Mouse (Mus musculus) cerebral cortex, adult 2 months (tissue): Measurements from ENCODE around the gene Bok.

Source experiments
- WGBS: fragments of 180-500 bp; shearing (Covaris S2); methylation state at CpG from one replicate; pipeline ENCODE4 v1.1.7; 2018; 5-methylcytosine and 5-hydroxymethylcytosine counted together

Bok gene

DNA sequence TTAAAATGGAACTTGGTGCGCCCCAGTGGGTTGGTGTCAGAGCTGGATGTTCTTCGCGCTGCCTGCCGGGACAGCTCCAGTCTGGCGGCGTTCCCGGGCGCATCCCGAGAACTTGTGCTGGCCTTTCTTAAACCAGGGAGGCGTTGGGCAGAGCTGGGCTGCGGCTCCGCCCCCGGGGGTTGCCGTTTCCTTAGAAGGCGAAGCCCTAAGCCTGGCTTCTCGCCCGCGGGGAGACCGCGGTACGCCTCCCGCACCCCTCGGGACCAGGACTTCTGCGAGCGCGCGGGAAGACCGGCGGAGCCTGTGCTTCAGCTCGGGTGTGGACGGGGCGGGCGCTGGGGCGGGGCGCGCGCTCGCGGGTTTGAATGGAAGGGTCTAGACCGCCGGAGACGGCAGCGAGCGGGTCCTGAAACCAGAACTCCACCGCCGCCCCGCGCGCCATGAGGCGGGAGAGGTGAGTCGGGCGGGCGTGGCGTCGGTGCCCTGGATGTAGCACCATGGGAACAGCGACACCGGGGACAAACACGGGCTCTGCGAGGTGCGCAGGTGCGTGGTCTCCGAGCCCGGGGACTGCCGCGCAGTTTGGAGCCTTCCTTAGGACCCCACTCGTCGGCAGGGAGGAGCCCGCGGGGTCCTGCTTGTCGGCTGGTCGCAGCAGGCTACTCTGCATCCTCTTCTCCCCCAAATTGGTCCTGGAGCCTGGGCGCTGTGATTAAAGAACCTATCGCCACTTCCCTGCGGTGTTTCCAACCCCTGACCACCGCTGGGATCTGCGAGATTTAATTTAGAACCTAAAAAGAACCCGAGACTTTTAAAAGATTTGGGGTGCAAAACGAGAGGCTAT is at the start of gene Bok:
Gene Bok, plus strand, starts transcription at position 260 of the 844 bp plus-strand sequence.
- WGBS, result under 1% methylated on average over 78 of the region's 78 CpGs

DNA sequence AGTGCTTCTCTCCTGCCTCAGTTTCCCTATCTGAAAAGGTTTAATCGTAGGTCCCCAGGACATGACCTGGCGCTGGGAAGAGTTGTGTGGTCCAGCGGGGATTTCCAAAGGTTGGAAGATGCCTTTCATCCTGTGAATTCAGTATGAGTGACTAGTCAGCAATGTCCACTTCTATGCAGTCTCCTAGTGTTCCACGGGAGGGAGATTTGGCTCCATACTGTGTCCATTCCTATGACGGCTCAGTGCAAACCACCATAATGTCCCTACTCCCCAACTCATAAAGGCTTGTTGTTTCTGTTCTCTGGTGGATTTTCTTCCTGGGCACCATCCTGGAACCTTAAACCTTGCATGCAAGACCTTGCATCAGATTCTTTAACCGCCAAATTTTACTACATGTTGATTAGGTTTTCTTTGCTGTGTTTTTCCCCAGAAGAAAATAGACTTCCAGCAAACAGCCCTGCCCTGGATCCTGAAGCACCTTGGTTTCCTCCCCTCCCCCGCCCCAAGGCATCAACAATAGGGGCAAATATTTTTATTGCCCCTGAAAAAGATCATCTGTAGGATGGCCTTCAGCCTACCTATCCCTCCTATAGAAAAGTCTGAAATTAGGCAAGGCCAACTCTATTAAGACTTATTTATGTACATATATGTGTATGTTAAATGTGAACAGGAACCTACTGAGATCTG is 49.1 kb upstream of the Bok start:
- 26% methylated on average over 7 of the region's 7 CpGs for WGBS

DNA sequence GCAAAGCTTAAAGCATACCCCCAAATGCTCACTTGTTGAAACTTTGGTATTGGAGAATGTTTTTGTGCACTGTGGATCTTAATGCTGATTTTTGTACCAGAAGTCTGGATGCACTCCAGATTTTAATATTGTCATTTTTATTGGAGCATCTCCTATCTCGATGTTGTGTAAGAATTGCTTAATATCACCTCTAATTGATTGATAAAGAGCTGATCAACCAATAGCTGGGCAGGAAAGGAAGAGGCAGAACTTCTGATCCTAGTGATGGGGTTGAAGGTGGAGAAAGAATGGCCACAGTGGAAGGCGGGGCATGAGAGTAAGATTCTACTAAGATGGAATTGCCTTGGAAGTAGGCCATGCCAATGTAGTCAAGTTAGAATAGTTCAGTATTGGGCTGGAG is 43.5 kb upstream of the Bok start:
- 90% methylated on average over 2 of the region's 2 CpGs for WGBS

DNA sequence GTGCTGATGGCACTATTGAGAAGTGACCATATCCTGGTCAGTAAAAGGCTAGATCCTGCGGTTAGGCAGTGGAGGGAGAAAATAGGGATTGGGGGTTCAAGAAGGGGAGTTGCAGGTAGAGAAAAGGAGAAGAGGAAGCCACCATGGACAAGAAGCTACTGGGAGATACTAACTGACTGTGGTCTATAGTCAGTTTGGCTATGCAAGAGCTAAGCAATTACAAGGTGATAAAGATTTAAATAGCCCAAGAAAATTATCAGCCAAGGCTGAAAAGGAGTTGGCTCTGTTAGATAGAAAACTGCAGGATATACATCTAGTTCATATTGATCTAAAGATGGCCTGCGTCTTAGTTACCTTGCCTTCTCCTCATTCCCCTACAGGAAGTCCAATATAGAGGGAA is 42.8 kb upstream of the Bok start:
- 97% methylated on average over 2 of the region's 2 CpGs for WGBS

DNA sequence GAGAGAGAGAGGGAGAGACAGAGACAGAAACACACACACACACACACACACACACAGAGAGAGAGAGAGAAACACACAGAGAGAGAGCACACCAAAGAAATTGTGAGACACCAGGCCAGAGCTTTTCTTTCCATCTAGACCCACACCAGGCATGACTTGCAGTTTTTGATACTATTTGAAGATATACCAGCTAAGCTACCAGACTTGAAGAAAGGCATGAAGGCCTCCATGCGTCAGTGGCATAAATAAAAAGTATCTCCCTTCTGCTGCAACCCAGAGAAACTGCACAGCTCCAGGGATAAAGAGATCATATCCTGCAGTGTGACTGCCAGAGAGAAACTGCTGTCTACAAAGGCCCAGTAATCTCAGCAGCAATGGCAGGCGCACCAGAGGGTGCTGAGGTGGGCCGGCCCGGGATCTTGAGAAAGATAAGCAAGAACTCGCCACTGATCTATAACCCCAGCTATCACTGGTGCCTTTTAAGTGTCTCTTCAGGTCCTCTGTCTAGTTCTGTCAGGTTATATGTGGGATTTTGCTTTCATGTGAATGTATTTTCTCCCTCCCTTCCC is 35.8 kb upstream of the Bok start:
- WGBS, result 77% methylated on average over 5 of the region's 5 CpGs

DNA sequence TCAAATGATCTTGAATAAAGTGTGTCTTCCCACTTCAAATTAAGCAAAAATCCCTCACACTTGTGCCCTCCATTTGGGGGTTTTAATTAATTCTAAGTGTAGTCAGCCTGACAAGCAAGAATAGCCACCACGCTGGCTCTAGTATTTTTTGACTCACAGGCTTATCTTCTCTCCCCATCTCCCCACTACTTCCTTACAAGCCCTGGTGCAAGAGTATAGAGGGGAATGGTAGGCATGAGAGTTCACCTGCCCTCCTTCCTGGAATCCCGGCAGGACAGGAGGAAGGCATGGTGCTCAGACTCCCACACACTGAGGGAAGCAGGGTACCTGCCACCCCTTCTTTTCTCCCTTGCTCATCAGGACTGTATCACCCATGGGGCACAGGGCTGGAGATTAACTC is 31.2 kb upstream of the Bok start:
- 45% methylated on average over 2 of the region's 2 CpGs for WGBS

DNA sequence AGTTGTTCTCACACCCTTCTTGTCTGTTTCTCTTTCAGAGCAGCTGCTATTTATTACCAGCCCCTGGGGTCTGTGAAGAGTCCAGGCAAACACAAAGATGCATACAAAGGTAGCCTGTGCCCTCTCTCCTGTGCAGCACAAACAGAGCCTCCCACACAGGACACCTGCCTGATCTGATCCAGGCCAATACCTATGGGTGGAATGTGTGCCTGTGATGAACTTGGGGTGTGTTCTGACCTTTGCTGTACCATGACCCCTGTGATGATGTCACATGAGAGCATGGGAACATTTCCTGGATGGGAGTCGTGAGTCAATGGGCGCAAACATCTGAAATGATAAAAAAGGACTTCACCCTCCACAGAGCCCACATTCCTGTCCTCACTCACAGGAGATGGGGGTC is 30.7 kb upstream of the Bok start:
- 89% methylated on average over 2 of the region's 2 CpGs for WGBS

DNA sequence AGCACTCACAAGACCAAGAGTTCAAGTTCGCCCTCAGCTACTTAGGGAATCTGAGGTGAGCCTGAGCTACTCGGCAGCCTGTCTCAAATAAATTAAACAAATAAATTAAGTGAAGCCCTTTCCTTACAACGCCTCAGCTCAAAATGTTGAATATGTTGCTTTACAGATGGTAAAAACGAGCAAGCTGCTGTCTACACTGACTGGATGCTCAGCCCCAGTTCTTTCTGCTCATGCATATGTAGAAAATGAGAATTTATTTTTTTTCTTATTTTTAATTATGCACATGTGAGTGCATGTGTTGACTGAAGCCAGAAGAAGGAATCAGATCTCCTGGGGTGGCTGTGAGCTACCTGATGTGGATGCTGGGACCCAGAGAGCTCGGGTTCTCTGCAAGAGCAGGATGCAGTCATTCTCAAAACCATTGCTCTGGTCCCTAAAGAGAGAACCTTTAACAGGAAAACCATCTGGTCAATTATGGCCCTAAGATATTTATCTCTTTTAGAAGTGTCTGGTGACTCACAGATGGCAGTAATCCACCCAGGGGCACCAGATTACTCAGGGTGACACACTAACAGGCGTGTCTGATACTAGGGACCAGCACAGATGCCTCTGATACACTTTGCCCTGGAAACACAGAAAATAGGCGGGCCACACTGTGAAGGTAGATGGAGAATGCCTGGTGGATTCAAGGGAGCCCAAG is 29.0 kb upstream of the Bok start:
- WGBS, result 78% methylated on average over 7 of the region's 7 CpGs

DNA sequence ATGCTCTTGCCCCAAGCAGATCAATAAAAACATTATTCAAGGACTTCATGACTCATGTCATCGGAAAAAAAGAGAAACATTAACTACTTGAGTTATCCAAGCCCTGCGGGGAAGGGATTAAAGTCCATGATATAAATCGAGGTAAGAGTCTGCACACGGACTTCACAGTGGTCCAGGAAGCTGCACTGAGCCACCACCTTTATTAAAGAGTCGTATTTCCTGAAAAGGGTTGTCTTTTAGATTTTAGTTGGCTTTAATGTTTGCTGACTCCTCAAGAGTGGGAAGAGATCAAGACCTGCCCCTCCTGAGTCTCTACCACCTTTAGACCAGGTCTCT is 28.5 kb upstream of the Bok start:
- WGBS, result 91% methylated on average over 5 of the region's 5 CpGs

DNA sequence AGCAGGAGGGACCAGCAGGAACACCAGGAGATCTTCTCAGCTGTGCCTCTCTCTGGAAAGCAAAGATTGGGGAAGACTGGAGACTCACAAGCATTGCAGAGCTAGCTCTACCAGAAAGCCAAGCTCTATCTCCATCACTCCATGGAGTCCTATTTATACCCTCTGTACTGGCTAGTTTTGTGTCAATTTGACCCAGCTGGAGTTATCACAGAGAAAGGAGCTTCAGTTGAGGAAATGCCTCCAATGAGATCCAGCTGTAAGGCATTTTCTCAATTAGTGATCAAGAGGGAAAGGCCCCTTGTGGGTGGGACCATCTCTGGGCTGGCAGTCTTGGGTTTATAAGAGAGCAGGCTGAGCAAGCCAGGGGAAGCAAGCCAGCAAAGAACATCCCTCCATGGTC is 26.9 kb upstream of the Bok start, which contains the start of gene Stk25:
Gene Stk25, minus strand, starts transcription at position 101 of the 400 bp plus-strand sequence.

DNA sequence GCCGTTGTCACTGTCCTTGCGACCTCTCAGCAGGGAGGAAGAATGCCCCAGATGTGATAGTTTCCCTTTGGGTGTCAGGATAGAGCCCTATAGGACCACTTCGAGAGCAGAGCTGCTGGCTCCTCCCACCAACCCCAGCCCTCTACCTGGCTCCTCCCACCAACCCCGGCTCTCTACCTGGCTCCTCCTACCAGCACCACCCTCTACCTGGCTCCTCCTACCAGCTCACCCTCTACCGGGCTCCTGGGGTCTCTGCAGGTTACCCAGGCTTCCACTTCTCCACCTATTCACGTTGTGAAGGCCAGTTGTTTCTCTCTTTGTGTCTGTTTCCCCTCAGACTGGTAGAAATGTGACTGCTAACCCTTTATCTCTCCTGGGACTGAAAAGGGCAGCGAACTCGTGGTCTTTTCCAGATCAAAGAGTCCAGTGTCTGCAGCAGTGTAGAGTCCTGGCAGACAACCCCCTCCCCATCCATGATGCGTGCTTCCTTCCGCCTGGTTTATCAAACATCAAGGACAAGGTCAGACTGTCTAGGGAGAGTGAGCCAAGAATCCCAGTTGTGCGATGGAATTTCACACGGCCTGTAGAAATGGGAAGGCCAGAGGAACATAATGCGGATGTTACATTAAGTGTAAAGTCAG is 17.6 kb upstream of the Bok start:
- 45% methylated on average over 13 of the region's 13 CpGs for whole genome bisulfite sequencing

DNA sequence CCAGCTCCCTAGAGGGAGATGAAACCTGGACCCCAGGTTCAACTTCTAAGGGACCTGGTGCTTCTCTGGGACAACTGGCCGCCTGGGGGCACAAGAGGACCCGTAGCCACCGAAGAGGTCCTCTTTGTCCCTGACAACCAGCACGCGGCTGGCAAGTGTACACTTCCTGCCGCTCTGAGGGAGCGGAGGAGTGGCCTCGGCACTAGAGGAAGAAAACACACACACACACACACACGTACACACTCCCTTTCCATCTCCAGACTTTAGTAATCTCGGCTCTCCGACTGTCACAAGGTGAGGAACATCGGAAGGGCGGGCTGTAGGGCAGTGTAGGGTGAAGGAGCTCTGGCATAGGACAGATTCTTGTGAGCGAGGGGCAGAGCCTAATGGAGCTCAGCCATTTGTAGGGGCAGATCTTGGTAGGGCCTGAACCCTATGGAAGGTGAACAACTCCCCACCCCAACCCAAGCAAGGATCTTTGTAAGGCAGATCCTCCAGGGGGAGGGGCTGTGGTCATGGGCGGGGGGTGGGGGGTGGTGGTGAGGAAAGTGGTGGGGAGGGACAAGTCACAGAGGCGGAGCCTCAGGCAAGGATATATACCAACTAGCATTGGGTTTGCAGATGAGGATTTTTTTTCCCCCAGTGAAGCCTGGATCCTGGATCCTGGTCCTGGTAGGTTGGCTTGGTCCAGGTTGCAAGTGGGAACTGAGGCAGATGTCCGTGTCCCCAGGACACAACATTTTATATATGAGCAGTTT is 16.5 kb upstream of the Bok start:
- 14% methylated on average over 17 of the region's 17 CpGs for WGBS

DNA sequence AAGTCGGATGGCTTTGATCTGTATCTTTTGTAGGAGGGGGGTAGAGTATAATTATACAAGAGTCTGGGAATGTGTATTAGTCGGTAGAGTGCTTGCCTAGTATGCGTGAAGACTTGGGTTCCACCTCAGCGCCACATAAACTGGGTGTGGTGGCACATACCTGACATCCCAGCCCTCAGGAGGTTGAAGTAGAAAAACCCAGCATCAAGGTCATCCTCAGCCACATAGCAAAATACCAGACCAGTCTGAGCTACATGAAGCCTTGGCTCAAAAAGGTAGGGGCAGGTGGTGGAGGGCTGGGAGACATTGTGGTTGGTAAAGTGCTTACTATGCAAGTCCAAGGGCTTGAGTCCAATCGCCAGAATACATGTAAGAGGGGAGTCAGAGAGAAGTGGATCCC is 12.8 kb upstream of the Bok start:
- WGBS, result 95% methylated on average over 5 of the region's 5 CpGs

DNA sequence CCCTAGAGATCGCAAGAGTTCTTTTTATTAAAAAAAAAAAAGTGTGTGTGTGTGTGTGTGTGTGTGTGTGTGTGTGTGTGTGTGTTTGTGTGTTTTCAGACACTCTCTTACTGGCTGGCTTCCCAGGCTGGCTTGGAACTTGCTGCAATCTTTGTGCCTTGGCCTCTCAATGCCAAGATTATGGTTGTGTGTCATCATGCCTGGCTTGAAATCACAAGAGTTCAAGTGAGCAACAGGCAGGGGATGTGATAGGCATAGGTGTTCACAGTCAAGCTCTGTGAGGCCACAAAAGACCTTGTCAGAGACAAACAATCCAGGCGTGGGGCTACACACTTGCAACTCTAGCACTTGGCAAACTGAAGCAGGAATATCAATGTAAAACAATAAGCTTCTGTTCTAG is 7.1 kb upstream of the Bok start:
- whole genome bisulfite sequencing, result 41% methylated on average over 2 of the region's 2 CpGs

DNA sequence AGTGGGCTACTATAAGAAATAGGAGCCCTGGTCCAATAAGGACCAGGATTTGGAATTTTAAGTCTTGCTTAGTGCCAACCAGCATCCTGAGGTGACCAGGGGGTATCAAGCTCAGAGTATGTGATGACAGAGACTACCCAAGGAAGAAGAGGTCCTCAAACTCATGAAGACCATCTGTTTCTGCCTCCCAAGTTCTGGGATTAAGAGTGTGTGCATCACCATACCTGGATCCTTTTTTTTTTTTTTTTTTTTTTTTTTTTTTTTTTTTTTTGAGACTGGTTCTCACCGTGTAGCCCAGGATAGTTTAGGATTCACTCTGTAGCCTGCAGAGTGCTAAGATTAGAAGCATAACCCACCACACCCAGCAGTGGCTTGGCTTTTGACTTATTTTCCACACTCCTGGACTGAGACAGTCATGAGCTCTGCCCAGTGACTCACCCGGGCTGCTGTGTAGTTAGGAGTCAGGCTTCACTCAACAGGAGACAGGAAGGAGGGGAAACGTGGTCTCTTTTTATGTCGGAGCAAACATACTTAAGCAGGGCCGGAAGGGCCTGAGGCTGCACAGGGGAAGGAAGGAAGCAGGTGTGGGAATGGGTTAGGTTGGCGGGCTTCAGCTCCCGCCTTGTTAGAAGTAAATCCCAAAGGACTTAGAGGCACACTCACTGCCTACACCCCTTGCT is 5.4 kb upstream of the Bok start:
- 71% methylated on average over 7 of the region's 7 CpGs for WGBS

DNA sequence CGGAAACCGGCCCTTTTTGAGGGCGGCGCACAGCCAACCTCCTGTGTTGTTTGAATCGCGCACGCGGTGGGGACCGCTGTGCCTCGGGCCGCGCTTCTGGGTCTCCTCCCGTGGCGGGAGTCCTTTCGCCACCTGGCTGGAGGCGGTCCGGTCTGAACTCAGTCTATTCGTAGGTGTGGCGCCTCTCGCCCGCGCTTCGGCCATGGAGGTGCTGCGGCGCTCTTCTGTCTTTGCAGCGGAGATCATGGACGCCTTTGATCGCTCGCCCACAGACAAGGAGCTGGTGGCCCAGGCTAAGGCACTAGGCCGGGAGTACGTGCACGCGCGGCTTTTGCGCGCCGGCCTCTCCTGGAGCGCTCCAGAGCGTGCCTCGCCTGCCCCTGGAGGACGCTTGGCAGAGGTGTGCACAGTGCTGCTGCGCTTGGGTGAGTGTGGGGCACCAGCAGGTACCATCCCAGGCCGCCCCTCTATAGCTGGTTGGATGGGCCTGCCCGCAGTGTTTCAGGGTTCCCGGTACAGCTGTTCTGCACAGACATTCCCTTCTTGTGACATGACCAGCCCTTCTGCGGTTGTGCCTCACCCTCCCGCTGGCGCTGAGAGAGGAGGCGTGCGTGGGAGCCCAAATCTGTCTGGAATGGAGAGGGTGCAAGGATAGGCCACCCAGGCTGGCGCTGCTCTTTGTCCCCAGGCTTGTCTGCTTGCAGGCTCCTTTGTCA is 943 bp downstream of the Bok start:
- WGBS, result 2% methylated on average over 51 of the region's 51 CpGs

DNA sequence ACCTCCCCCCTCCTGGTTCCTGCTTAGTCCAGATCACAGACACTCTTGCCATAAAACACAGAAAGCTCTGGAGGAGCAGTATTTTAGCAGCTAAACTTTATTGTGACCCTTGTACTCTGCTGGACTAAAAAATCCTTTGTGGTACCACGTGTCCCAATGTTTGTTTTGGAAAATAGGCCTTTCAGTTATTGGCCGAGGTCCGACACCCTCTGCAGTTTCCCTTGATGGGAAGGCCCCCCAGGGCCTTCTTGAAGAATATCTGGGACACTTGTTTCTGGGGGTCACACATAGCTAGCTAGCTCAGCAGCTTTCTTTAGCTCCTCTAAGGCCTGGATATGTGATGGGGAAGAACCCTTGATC is 1.5 kb downstream of the Bok start:
- WGBS, result 51% methylated on average over 3 of the region's 3 CpGs

DNA sequence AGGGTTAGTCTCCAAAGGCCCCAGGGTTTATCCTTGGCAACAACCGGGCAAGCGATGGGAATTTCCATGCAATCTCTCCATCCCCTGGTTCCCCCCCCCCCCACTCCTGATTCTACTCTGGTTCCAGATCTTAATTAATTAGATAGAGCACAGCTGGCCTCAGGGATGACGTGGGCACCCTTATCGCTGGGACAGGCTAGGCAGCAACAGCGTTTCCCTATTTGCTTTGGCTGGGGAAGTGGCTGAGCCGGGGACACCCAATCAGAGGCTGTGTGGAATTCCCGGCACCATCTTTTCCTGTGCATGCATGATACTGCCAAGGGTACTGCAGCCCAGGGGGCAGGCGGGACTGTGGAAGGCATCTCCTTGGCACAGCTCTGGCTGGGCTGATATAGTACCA is 2.7 kb downstream of the Bok start:
- WGBS, result 70% methylated on average over 8 of the region's 8 CpGs

DNA sequence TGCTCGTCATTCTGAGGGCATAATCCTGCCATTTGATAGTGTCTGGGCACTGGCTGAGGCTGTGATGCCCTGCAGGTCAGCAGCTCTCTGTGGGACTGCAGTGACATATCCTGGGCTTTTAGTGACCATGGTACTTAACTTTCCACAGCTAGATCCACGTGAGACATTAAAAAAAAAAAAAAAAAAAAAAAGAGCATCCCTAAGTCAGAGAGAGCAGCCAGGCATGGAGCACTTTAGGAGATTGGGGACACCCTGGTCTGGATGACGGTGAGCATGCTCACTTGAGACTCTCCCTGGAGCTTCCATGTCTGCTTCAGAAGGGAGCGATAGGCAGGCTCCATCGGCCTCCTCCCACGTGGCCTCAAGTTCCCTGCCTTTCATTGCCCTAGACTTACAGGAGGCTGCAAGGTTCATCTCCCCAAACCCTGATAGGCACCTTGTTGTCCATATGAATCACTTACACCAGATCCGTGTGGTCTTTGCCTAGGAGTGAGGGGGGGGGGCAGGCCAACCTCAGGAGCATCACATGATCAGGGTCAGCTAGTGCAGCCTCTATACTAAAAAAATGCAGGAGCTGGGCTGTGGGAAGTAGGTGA is 4.5 kb downstream of the Bok start:
- 73% methylated on average over 7 of the region's 7 CpGs for WGBS

DNA sequence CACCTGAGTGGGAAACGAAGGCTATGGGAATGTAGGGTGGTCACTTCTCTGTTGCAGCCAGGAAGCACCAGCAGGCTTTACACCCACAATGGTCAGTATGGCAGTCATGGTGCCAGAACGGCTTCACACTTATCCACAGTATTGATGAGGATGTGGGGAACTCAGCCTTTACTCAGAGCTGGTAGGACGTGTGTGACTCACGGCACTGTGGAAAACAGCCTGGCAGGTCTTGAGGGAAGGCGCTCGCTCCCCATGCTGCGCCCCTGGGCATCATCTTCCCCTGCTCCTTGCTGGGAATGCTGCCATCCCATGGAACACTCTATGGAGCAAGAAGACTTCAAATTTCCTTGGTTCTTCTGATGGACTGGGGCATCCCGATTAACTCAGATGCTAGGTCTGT is 5.6 kb downstream of the Bok start:
- 68% methylated on average over 8 of the region's 8 CpGs for WGBS
